Mouse (Mus musculus): Measurements from ENCODE around the gene Kpna1. TPM values are rescaled to one million over a fixed set of nuclear protein-coding genes. Genes with fewer than 3 reads are reported as not detected.

Kpna1 gene
- polyA plus RNA-seq, 2 experiments, result 15.4 to 38.7 TPM

DNA sequence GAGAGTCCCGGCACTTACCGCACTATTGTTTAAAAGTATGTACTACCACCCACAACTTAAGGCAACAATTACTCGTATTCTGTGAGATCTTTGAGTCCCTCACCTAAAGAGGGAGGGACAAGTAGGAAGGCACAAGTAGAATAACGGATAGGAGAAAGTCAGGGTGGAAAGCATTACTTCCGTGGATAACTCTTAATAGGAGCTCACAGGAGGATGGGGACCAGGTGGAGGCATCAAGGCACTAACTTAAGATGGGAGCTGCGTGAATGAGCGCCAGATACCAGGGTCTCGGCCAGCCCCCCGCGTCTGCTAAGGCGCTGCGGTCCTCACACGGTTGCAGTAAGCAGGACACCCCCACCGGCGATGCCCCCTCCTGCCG, 92.5 kb downstream of the Kpna1 start:
- no peaks in the 10 kb centered on the region for H3K27me3 ChIP-seq (ENCODE audit: control insufficient read depth, insufficient read depth, low read length)
- H3K9ac ChIP-seq (ENCODE audit: low read depth, low read length, severe bottlenecking), result peak overlapping the region; percentile 59
- peak overlapping the region; percentile 69 for H3K4me2 ChIP-seq (replicated peaks; ENCODE audit: low read depth, low read length, severe bottlenecking)
- peak overlapping the region; percentile 90 for H3K27ac ChIP-seq (replicated peaks; ENCODE audit: low read depth, low read length)
- ATAC-seq (ENCODE audit: low FRiP score, low read depth), result peak; percentile 35
- peak overlapping the region; percentile 81 for H3K4me3 ChIP-seq (replicated peaks; ENCODE audit: low read length)
- no peak for TF ChIP-seq POLR2A (IDR thresholded peaks at IDR 0.05; ENCODE audit: borderline replicate concordance, extremely low read depth, insufficient read depth, insufficient read length)
- DNase-seq (ENCODE audit: low spot score), result no peak
- H3K36me3 ChIP-seq (ENCODE audit: control insufficient read depth, insufficient read depth, low read length), result 0 out of 2 replicates have a peak, but pooled peaks cover 5% of the 10 kb centered on the region
- H3K9me3 ChIP-seq (ENCODE audit: control insufficient read depth, low read length), result no peaks in the 10 kb centered on the region
- H3K4me1 ChIP-seq (ENCODE audit: control insufficient read depth, insufficient read depth, low read length), result peaks cover 30% of the 10 kb centered on the region
- 0% methylated on average over 7 of the region's 16 CpGs for WGBS

DNA sequence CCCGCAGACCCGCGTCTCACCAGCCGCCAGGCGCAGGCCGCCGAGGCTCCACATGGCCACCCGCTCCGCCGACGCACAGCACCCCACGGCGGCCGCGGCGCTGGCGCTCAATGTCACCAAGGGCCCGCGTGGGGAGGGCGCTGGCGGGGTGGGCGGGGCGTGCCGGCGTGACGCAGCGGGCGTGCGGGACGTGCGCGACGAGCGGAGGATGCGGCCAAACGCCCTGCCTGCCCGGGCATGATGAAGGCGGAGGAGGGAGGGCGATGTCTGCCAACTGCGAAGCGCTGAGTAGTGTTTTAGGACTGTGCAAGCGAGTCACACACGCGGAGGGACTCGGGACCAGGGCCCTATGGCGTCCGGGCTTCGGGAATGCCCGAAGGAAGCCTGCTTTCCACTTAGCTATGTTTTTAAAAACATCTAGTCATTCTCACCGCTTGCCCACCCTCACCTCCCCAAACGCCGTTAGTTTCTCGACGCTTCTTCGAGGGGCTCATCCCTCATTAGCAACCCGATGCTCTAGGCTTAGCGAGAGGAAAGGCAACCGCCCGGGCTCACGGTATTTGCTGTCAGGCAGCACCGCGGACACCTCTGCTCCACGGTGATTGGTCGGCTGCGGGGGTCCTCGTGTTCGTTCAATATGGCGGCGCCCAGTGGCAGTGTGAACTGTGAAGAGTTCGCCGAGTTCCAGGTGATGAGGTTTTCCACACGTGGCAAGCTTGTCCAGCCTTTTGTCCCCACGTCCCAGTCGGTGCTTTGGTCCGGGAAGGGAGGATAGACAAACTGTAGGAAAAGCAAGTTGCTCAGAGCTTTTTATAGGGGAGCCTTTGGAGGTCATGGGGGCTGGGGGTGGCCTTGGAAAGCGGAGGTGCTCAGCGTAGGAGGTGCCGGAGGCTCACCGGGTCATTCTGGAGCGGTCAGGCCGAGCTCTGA, 93.2 kb downstream of the Kpna1 start, which contains the start of the genes Fam162a and Ccdc58:
TSS of gene Fam162a (minus strand) at position 145 of the 930 bp plus-strand sequence.
TSS of gene Ccdc58 (plus strand) at position 236 of the 930 bp plus-strand sequence.
- H3K4me2 ChIP-seq (replicated peaks; ENCODE audit: low read depth, low read length, severe bottlenecking), result peak within 1 kb of the TSS; percentile 69
- peaks cover 30% of the 10 kb centered on the region for H3K4me1 ChIP-seq (ENCODE audit: control insufficient read depth, insufficient read depth, low read length)
- ATAC-seq (ENCODE audit: low FRiP score, low read depth), result peak; percentile 95
- H3K27ac ChIP-seq (replicated peaks; ENCODE audit: low read depth, low read length), result peak within 1 kb of the TSS; percentile 90
- no peaks in the 10 kb centered on the region for H3K27me3 ChIP-seq (ENCODE audit: control insufficient read depth, insufficient read depth, low read length)
- 1% methylated on average over 62 of the region's 81 CpGs for WGBS
- 0 out of 2 replicates have a peak, but pooled peaks cover 5% of the 10 kb centered on the region for H3K36me3 ChIP-seq (ENCODE audit: control insufficient read depth, insufficient read depth, low read length)
- DNase-seq (ENCODE audit: low spot score), result peak; percentile 91
- TF ChIP-seq POLR2A (IDR thresholded peaks at IDR 0.05; ENCODE audit: borderline replicate concordance, extremely low read depth, insufficient read depth, insufficient read length), result peak; percentile 81
- H3K9ac ChIP-seq (ENCODE audit: low read depth, low read length, severe bottlenecking), result peak within 1 kb of the TSS; percentile 59
- H3K4me3 ChIP-seq (replicated peaks; ENCODE audit: low read length), result peak within 1 kb of the TSS; percentile 81
- H3K9me3 ChIP-seq (ENCODE audit: control insufficient read depth, low read length), result no peaks in the 10 kb centered on the region

DNA sequence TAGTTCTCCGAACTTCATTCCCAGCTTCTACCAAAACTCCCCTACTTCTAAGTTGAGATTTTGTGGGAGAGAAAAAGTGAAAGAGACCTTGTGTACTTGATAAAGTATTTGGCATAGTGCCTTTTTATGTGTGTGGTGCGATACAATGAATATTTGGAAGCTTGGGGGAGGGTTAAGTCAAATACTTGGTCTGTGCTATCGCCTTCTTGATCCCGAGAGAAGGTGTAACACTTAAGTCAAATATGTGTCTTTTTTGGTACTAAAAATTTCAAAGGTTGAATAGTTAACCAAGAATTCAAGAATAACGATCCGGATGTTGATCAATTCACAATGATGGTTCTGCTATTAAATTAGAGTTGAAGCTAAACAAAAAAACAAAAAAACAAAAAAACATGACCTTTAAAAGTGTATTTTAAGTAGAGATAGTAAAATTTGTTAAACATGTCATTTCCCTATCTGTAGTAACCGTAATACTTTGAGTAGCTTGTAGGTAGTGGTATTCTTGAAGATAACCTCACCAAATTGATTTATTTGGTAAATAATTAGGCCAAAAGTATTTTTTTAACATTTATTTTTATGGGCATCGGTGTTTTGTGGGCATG, 94.0 kb downstream of the Kpna1 start:
- Histone ChIP-seq H3K9me3 (ENCODE audit: control insufficient read depth, low read length) (no peaks in the 10 kb centered on the region), H3K4me3 (replicated peaks; ENCODE audit: low read length) (peak overlapping the region; percentile 81), H3K27me3 (ENCODE audit: control insufficient read depth, insufficient read depth, low read length) (no peaks in the 10 kb centered on the region), H3K4me1 (ENCODE audit: control insufficient read depth, insufficient read depth, low read length) (peaks cover 27% of the 10 kb centered on the region), H3K36me3 (ENCODE audit: control insufficient read depth, insufficient read depth, low read length) (0 out of 2 replicates have a peak, but pooled peaks cover 5% of the 10 kb centered on the region), H3K27ac (replicated peaks; ENCODE audit: low read depth, low read length) (peak overlapping the region; percentile 90), H3K4me2 (replicated peaks; ENCODE audit: low read depth, low read length, severe bottlenecking) (peak overlapping the region; percentile 69), H3K9ac (ENCODE audit: low read depth, low read length, severe bottlenecking) (peak overlapping the region; percentile 59)
- DNase-seq (ENCODE audit: low spot score) (peak; percentile 21), ATAC-seq (ENCODE audit: low FRiP score, low read depth) (no peak)
- TF ChIP-seq POLR2A (IDR thresholded peaks at IDR 0.05; ENCODE audit: borderline replicate concordance, extremely low read depth, insufficient read depth, insufficient read length), result no peak
- 29% methylated on average over 8 of the region's 8 CpGs for WGBS

DNA sequence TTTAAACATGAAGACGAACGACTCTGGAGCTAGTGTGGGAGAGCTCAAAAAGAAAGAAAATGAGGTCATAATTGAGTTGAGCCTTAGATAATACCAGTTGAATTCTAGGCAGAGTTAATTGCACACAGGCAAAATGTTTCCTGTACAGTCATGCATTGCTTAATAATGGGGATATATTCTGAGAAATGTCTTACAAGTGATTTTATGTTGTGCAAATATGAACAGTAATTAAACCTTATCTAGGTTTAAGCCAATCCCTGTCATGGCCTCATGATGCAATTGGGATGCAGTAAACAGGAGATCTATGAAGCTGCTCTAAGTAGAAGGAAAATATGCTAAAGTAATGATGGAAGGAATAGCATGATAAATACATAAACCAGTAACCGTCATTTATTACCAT, 96.2 kb downstream of the Kpna1 start:
- no peak for DNase-seq (ENCODE audit: low spot score)
- H3K27me3 ChIP-seq (ENCODE audit: control insufficient read depth, insufficient read depth, low read length), result no peaks in the 10 kb centered on the region
- H3K9ac ChIP-seq (ENCODE audit: low read depth, low read length, severe bottlenecking), result no peak overlapping the region
- TF ChIP-seq POLR2A (IDR thresholded peaks at IDR 0.05; ENCODE audit: borderline replicate concordance, extremely low read depth, insufficient read depth, insufficient read length), result no peak
- 89% methylated on average over 3 of the region's 3 CpGs for WGBS
- no peak overlapping the region for H3K4me3 ChIP-seq (replicated peaks; ENCODE audit: low read length)
- no peak for ATAC-seq (ENCODE audit: low FRiP score, low read depth)
- H3K27ac ChIP-seq (replicated peaks; ENCODE audit: low read depth, low read length), result no peak overlapping the region
- no peaks in the 10 kb centered on the region for H3K9me3 ChIP-seq (ENCODE audit: control insufficient read depth, low read length)
- peaks cover 8% of the 10 kb centered on the region for H3K4me1 ChIP-seq (ENCODE audit: control insufficient read depth, insufficient read depth, low read length)
- H3K4me2 ChIP-seq (replicated peaks; ENCODE audit: low read depth, low read length, severe bottlenecking), result no peak overlapping the region
- no peaks in the 10 kb centered on the region for H3K36me3 ChIP-seq (ENCODE audit: control insufficient read depth, insufficient read depth, low read length)

DNA sequence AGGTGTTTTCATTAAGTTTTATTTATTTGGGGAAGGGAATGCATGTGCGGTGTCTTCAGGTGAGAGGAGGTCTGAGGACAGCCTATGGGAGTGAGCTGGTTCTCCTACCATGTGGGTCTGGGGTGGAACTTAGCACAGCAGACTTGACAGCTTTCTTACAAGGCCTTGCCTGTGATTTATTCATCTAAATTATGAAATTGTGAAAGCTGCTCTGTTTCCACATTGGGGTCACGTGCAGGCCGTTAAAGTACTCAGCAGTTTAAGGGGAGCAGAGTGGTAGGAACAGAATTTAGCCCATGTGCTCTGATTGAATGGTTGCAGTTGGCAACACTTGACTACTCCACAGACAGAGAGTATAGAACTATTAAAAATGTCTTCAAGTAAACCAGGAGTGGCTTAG, 101.4 kb downstream of the Kpna1 start:
- DNase-seq (ENCODE audit: low spot score), result no peak
- TF ChIP-seq POLR2A (IDR thresholded peaks at IDR 0.05; ENCODE audit: borderline replicate concordance, extremely low read depth, insufficient read depth, insufficient read length), result no peak
- ATAC-seq (ENCODE audit: low FRiP score, low read depth), result no peak
- 95% methylated on average over 3 of the region's 3 CpGs for WGBS
- no peak overlapping the region for H3K27ac ChIP-seq (replicated peaks; ENCODE audit: low read depth, low read length)
- no peak overlapping the region for H3K4me3 ChIP-seq (replicated peaks; ENCODE audit: low read length)
- peaks cover 19% of the 10 kb centered on the region for H3K36me3 ChIP-seq (ENCODE audit: control insufficient read depth, insufficient read depth, low read length)
- no peak overlapping the region for H3K9ac ChIP-seq (ENCODE audit: low read depth, low read length, severe bottlenecking)
- no peaks in the 10 kb centered on the region for H3K9me3 ChIP-seq (ENCODE audit: control insufficient read depth, low read length)
- no peak overlapping the region for H3K4me2 ChIP-seq (replicated peaks; ENCODE audit: low read depth, low read length, severe bottlenecking)
- H3K27me3 ChIP-seq (ENCODE audit: control insufficient read depth, insufficient read depth, low read length), result no peaks in the 10 kb centered on the region
- no peaks in the 10 kb centered on the region for H3K4me1 ChIP-seq (ENCODE audit: control insufficient read depth, insufficient read depth, low read length)

Other genes with a start within 250 kb of the Kpna1 start
- gene Dirc2, start 209.4 kb upstream of the Kpna1 start, polyA plus RNA-seq (2012; rRNA removed), result 22.9 and 28.7 TPM in 2 replicates
- 20.5 and 23.0 TPM in 2 replicates for gene Dirc2, start 209.4 kb upstream of the Kpna1 start, polyA plus RNA-seq (2014; fragmentation: Nextera tagmentation; extraction: Ambion mirVana)
- gene Hspbap1, start 208.4 kb upstream of the Kpna1 start, polyA plus RNA-seq (2012; rRNA removed), result 11.5 and 12.3 TPM in 2 replicates
- 12.9 and 14.5 TPM in 2 replicates for gene Hspbap1, start 208.4 kb upstream of the Kpna1 start, polyA plus RNA-seq (2014; fragmentation: Nextera tagmentation; extraction: Ambion mirVana)
- gene Parp14, start 107.2 kb upstream of the Kpna1 start, polyA plus RNA-seq (2012; rRNA removed), result 0.85 and 1.1 TPM in 2 replicates
- 0.67 and 0.91 TPM in 2 replicates for gene Parp14, start 107.2 kb upstream of the Kpna1 start, polyA plus RNA-seq (2014; fragmentation: Nextera tagmentation; extraction: Ambion mirVana)
- gene Parp9, start 40.3 kb upstream of the Kpna1 start, polyA plus RNA-seq (2012; rRNA removed), result 3.5 and 4.1 TPM in 2 replicates
- gene Parp9, start 40.3 kb upstream of the Kpna1 start, polyA plus RNA-seq (2014; fragmentation: Nextera tagmentation; extraction: Ambion mirVana), result 4.3 and 5.3 TPM in 2 replicates
- 1.8 and 2.0 TPM in 2 replicates for gene Dtx3l, start 39.6 kb upstream of the Kpna1 start, polyA plus RNA-seq (2012; rRNA removed)
- 3.2 and 3.5 TPM in 2 replicates for gene Dtx3l, start 39.6 kb upstream of the Kpna1 start, polyA plus RNA-seq (2014; fragmentation: Nextera tagmentation; extraction: Ambion mirVana)
- 5.2 and 6.1 TPM in 2 replicates for gene Wdr5b, start 62.4 kb downstream of the Kpna1 start, polyA plus RNA-seq (2012; rRNA removed)
- gene Wdr5b, start 62.4 kb downstream of the Kpna1 start, polyA plus RNA-seq (2014; fragmentation: Nextera tagmentation; extraction: Ambion mirVana), result 11.9 and 13.7 TPM in 2 replicates
- gene Fam162a, start 92.8 kb downstream of the Kpna1 start, polyA plus RNA-seq (2012; rRNA removed), result 128 and 270 TPM in 2 replicates
- 474 and 497 TPM in 2 replicates for gene Fam162a, start 92.8 kb downstream of the Kpna1 start, polyA plus RNA-seq (2014; fragmentation: Nextera tagmentation; extraction: Ambion mirVana)
- gene Ccdc58, start 92.9 kb downstream of the Kpna1 start, polyA plus RNA-seq (2012; rRNA removed), result 47.3 and 56.2 TPM in 2 replicates
- 70.1 and 70.2 TPM in 2 replicates for gene Ccdc58, start 92.9 kb downstream of the Kpna1 start, polyA plus RNA-seq (2014; fragmentation: Nextera tagmentation; extraction: Ambion mirVana)
- 0.36 and 0.83 TPM in 2 replicates for gene Csta1, start 152.5 kb downstream of the Kpna1 start, polyA plus RNA-seq (2012; rRNA removed)
- 2.1 and 2.7 TPM in 2 replicates for gene Csta1, start 152.5 kb downstream of the Kpna1 start, polyA plus RNA-seq (2014; fragmentation: Nextera tagmentation; extraction: Ambion mirVana)
- gene Stfa2l1, start 178.1 kb downstream of the Kpna1 start, polyA plus RNA-seq (2012; rRNA removed), result 1.2 and 1.8 TPM in 2 replicates
- 0.76 and 1.9 TPM in 2 replicates for gene Stfa2l1, start 178.1 kb downstream of the Kpna1 start, polyA plus RNA-seq (2014; fragmentation: Nextera tagmentation; extraction: Ambion mirVana)
- gene Gm5483, start 205.5 kb downstream of the Kpna1 start, polyA plus RNA-seq (2012; rRNA removed), result 1.7 and 3.5 TPM in 2 replicates
- 0.58 and 5.1 TPM in 2 replicates for gene Gm5483, start 205.5 kb downstream of the Kpna1 start, polyA plus RNA-seq (2014; fragmentation: Nextera tagmentation; extraction: Ambion mirVana)
- gene Gm5416, start 231.7 kb downstream of the Kpna1 start, polyA plus RNA-seq (2012; rRNA removed), result not detected in 2 replicates
- gene Gm5416, start 231.7 kb downstream of the Kpna1 start, polyA plus RNA-seq (2014; fragmentation: Nextera tagmentation; extraction: Ambion mirVana), result not detected in 2 replicates
- gene 2010005H15Rik, start 242.7 kb downstream of the Kpna1 start, polyA plus RNA-seq (2012; rRNA removed), result 0.22 and 0.44 TPM in 2 replicates
- not detected in 2 replicates for gene 2010005H15Rik, start 242.7 kb downstream of the Kpna1 start, polyA plus RNA-seq (2014; fragmentation: Nextera tagmentation; extraction: Ambion mirVana)